Mouse (Mus musculus) cerebellum, adult 2 months (tissue): ENCODE data around the gene Tmcc1. TPM values are rescaled to one million over a fixed set of nuclear protein-coding genes. Genes with fewer than 3 reads are reported as not detected.

ENCODE experiments used
- DNase-seq, 2 experiments: peaks; one replicate each; pipeline ENCODE4 v3.0.0; 2021
- H3K27ac ChIP-seq: fragments of 200-500 bp; 2 replicates; pipeline ENCODE4 v1.5.1; 2012; ENCODE audit warnings: low read length, control low read depth, inconsistent platforms; ENCODE audit not compliant: insufficient read depth
- H3K27me3 ChIP-seq: fragments of 200-500 bp; 2 replicates; pipeline ENCODE4 v1.6.1; 2012; ENCODE audit warnings: inconsistent platforms, mild to moderate bottlenecking, low read length, moderate library complexity; ENCODE audit not compliant: control insufficient read depth, insufficient read depth
- H3K4me1 ChIP-seq: fragments of 200-500 bp; 2 replicates; pipeline ENCODE4 v1.6.1; 2011; ENCODE audit warnings: low read length; ENCODE audit not compliant: control insufficient read depth, insufficient read depth
- H3K4me3 ChIP-seq: fragments of 200-500 bp; replicated peaks from 2 replicates; pipeline ENCODE3; 2011; ENCODE audit warnings: mild to moderate bottlenecking, low read depth, low read length, control low read depth; ENCODE audit not compliant: insufficient read depth
- CTCF ChIP-seq: fragments of 200-500 bp; IDR thresholded peaks from 2 replicates; pipeline ENCODE4 v1.5.1; 2011; ENCODE audit warnings: low read depth, mild to moderate bottlenecking, control low read depth, low read length, moderate library complexity, borderline replicate concordance; ENCODE audit not compliant: insufficient read depth
- POLR2A ChIP-seq: fragments of 200-500 bp; IDR thresholded peaks from 2 replicates; pipeline ENCODE4 v1.6.1; 2011; ENCODE audit warnings: low read length, control low read depth, borderline replicate concordance; ENCODE audit not compliant: insufficient read depth
- WGBS: fragments of 180-500 bp; shearing (Covaris S2); methylation state at CpG from one replicate; pipeline ENCODE4 v1.1.7; 2018; 5-methylcytosine and 5-hydroxymethylcytosine counted together
- polyA plus RNA-seq: library from polyadenylated mRNA; depleted of rRNA; stranded (reverse); fragments of >200 nt; gene quantifications from 2 replicates; pipeline ENCODE4 v1.2.3, GENCODE M21; 2012

The Tmcc1 gene
- polyA plus RNA-seq, 1 experiment: 55.8 TPM

DNA sequence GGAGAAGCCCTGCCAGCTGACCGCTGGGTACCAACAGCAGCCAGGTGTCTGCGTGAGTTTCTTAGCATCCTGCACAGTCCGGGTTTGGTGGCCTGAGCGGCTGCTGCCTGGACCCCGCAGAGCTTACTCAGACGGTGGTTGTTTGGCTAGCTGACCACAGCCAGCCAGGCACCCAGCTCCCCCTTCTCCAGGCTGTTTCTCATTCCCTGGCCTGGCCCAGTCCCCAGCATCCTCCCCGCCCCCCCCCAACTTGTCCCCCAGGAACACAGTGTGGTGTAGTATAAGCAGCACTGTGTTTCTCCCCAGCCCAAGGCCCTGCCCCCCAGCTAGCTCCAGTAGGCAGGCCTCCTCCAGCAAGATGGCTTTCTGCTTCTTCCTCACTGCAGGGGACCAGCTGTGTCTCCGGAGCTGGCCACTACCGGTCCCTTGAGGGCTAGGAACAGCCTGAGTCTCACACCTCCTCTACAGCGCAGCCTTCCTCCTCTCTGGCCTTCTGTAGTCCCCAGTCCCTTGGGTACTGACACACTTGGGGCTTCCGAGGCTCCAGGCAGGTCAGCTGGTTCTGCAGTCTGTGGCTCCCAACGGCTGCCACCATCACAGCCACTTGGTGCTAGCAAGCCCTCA, 206.7 kb downstream of the Tmcc1 start:
- Histone ChIP-seq H3K27ac (no peak overlapping the region), H3K4me1 (peaks cover 11% of the 10 kb centered on the region), H3K4me3 (no peak overlapping the region), H3K27me3 (no peaks in the 10 kb centered on the region)
- 40% methylated on average over 12 of the region's 12 CpGs for WGBS
- DNase-seq: no peak
- TF ChIP-seq CTCF (no peak), POLR2A (no peak)

DNA sequence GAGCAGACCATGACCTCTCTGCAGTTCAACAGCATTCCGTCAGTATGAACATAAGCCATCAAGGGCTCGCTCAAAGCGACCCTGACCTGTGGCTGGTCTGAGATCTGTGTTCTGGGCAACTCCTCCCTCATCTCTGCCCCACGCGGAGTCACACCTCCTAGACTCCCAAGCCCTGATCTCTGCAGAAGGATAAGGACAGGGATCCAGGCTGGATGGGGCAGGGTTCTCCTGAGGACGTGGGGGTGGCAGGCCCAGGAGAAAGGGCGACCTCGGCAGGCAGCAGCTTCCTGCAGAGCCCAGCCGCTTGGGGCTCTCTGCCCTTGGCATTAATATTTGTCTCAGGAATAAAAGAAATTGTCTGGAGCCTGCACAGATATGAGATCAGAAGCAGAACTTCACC, 207.7 kb downstream of the Tmcc1 start:
- TF ChIP-seq POLR2A (no peak), CTCF (no peak)
- 87% methylated on average over 9 of the region's 9 CpGs for WGBS
- no peaks in the 10 kb centered on the region for H3K27me3 ChIP-seq
- DNase-seq: no peak
- no peak overlapping the region for H3K27ac ChIP-seq
- peaks cover 11% of the 10 kb centered on the region for H3K4me1 ChIP-seq
- H3K4me3 ChIP-seq: no peak overlapping the region

- H3K4me3 ChIP-seq: no peak overlapping the region
- no peak for DNase-seq
- no peak for TF ChIP-seq POLR2A
- no peak overlapping the region for H3K27ac ChIP-seq
- H3K27me3 ChIP-seq: no peaks in the 10 kb centered on the region
- H3K4me1 ChIP-seq: peaks cover 11% of the 10 kb centered on the region
- 93% methylated on average over 7 of the region's 7 CpGs for WGBS
Observed at GRCm38 (mm10) chr6:115984580-115984979, 208.7 kb downstream of the Tmcc1 start.

GRCm38 (mm10) chr6:115983306-115984038, 209.8 kb downstream of the Tmcc1 start:
- H3K4me3 ChIP-seq: no peak overlapping the region
- TF ChIP-seq CTCF: no peak
- TF ChIP-seq POLR2A: no peak
- DNase-seq: no peak
- H3K4me1 ChIP-seq: peaks cover 11% of the 10 kb centered on the region
- no peaks in the 10 kb centered on the region for H3K27me3 ChIP-seq
- WGBS: 89% methylated on average over 12 of the region's 12 CpGs
- H3K27ac ChIP-seq: no peak overlapping the region

GRCm38 (mm10) chr6:115982889-115983288, 210.4 kb downstream of the Tmcc1 start:
- no peak for DNase-seq
- Histone ChIP-seq H3K27me3 (no peaks in the 10 kb centered on the region), H3K4me1 (peaks cover 11% of the 10 kb centered on the region), H3K27ac (no peak overlapping the region), H3K4me3 (no peak overlapping the region)
- WGBS: 80% methylated on average over 7 of the region's 7 CpGs
- TF ChIP-seq POLR2A: no peak
- no peak for TF ChIP-seq CTCF

GRCm38 (mm10) chr6:115978596-115978995, 214.7 kb downstream of the Tmcc1 start:
- Histone ChIP-seq H3K4me1 (peaks cover 16% of the 10 kb centered on the region), H3K27me3 (no peaks in the 10 kb centered on the region), H3K27ac (no peak overlapping the region), H3K4me3 (no peak overlapping the region)
- TF ChIP-seq POLR2A: no peak
- no peak for DNase-seq
- 78% methylated on average over 8 of the region's 8 CpGs for WGBS

DNA sequence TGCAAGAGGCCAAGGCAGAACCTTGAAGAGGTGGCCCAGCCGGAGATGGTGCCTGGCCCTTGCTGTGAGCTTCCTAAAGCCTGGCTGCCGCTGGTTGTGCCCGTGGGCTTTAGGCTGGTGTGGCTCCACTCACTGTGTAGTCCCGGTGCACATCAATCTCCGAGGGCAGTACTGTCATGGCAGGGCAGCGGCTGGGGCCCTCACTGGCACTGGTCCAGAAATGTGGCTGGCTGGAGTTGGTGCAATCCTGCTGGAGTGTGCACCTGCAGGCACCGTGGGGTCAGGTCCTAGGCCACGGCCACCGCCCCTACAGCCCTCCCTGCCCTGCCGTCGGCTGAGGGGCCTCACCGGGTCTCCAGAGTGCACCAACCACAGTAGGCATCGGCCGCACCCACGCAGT, 215.5 kb downstream of the Tmcc1 start:
- H3K4me1 ChIP-seq: peaks cover 18% of the 10 kb centered on the region
- no peak overlapping the region for H3K27ac ChIP-seq
- H3K27me3 ChIP-seq: no peaks in the 10 kb centered on the region
- WGBS: 81% methylated on average over 15 of the region's 15 CpGs
- DNase-seq: no peak
- no peak overlapping the region for H3K4me3 ChIP-seq
- TF ChIP-seq POLR2A (no peak), CTCF (no peak)

- Histone ChIP-seq H3K27me3 (no peaks in the 10 kb centered on the region), H3K4me3 (no peak overlapping the region), H3K4me1 (peaks cover 27% of the 10 kb centered on the region), H3K27ac (no peak overlapping the region)
- TF ChIP-seq CTCF: no peak
- TF ChIP-seq POLR2A: no peak
- 66% methylated on average over 8 of the region's 8 CpGs for WGBS
- DNase-seq: peak in 1 of 2 experiments; percentile 33
Observed at GRCm38 (mm10) chr6:115975606-115976005, 217.7 kb downstream of the Tmcc1 start.
